Mouse (Mus musculus): ENCODE results near the gene Ivns1abp. TPM values are rescaled to one million over a fixed set of nuclear protein-coding genes. Genes with fewer than 3 reads are reported as not detected.
"Not testable (repeated sequence)": the region's sequence is repeated elsewhere in the genome, so short reads cannot be mapped to it uniquely, and the experiment has no call there.

Gene Ivns1abp
- total RNA-seq, 2 experiments from 2014 or later = 257 to 290 TPM

DNA sequence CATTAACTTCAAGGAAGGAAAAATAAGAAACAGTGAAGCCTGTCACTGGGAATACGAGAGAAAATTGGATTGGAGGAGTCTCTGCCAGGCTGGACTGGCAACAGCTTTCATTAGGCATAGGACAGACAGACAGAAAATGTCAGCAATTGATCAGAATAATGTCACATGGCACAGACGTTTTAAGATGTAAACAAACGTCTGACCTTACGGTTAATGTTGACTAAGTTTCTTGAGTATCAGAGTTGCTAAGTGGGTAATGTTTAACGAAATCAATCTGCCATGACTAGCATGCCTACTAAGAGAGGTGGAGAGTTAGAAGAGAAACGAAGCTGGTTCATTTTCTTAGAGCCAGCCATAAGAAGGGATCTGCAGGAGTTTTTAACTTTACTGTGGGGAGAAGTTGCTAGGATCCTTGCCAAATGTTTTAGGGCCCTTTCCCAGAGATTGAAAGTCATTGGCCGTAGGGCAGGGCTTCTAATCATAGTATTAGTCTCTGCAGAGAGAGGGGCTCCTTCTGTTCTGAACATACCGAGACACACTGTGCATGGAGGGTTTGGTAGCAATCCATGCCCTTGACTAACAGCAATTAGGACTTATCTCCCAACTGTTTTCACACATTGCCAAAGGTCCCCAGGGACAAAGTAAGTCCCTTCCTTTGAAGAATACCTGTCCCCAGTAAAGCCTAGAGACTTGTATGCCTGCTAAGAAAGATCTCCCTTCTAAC is 2.8 kb upstream of the Ivns1abp start:
- no peak for DNase-seq
- intact Hi-C loops (cut with DNase I) = no loop called here

DNA sequence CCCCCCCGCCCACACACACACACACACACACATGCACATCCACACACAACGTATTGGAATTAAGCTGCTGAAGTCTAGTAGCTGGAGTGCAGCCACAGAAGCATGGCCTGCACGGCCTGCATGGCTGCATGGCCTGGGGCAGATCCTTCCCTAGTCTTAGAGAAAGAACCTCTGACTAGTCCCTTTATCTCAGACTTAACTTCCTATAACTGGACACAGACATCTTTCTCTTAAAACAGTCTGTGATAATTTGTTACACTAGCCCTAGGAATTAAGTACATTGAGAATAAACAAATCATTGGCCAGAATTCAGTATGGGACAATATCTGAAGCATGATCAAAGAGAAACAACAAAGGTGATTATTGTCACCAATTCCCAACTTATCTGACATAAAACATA is 2.0 kb upstream of the Ivns1abp start:
- intact Hi-C loops (cut with DNase I) = no loop called here
- DNase-seq = no peak

- no peak for DNase-seq
- intact Hi-C loops (cut with DNase I) = no loop called here
Observed at GRCm38 (mm10) chr1:151342968-151343367, 1.3 kb upstream of the Ivns1abp start.

DNA sequence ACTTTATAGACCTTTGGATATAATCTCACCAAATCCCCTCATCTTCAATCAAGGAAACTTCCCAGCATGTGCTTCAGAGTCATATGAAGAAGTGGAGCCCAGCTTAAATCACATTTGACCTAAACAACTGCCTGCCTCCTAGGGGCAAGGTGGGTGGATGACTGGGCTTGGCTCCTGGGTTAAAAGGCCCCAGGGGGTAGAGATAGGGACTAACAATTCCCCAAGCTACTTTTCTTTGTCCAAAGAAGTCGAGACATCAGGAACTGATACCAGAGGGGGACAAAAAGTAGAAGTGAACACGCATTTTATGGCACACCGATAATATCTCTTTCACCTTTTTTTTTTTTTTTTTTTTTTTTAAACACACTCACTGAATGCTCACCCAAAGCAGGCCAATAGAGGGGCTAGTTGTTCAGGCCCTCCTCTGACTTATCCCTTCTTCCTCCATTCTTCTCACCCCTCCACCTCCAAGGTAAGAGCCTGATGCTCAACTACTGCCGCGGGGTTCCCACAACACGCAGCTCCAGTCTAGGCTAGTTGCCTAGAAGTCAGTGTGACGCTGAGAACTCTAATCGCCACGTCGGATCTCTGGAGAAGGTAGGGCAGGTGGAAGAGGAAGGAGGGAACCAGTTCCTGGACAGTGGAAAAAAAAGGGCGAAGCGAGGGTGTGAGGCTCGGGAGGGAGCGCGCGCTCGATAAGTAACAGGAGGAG is 550 bp upstream of the Ivns1abp start:
- intact Hi-C loops (cut with DNase I) = no loop called here
- DNase-seq = no peak

- intact Hi-C loops (cut with DNase I) = loop anchor here (5.0 kb wide), 1 partner anchor 308 kb away; no protein-coding TSS in a partner anchor
- DNase-seq = peak; percentile 98
Observed at GRCm38 (mm10) chr1:151345109-151345862, 1.0 kb downstream of the Ivns1abp start.

- intact Hi-C loops (cut with DNase I) = loop anchor here (2.0 to 5.0 kb wide), 2 partner anchors 265 to 309 kb away; no protein-coding TSS in a partner anchor
- no peak for DNase-seq
Observed at GRCm38 (mm10) chr1:151345863-151346195, 1.6 kb downstream of the Ivns1abp start.

GRCm38 (mm10) chr1:151346681-151347127 is 2.4 kb downstream of the Ivns1abp start:
- intact Hi-C loops (cut with DNase I) = loop anchor here (2.0 to 5.0 kb wide), 2 partner anchors 266 to 309 kb away; no protein-coding TSS in a partner anchor
- DNase-seq = no peak

GRCm38 (mm10) chr1:151348293-151348692 is 4.0 kb downstream of the Ivns1abp start:
- DNase-seq = not testable (repeated sequence)
- intact Hi-C loops (cut with DNase I) = loop anchor here (5.0 kb wide), 1 partner anchor 311 kb away; no protein-coding TSS in a partner anchor

GRCm38 (mm10) chr1:151352911-151353310 is 8.6 kb downstream of the Ivns1abp start:
- DNase-seq = peak; percentile 11
- intact Hi-C loops (cut with DNase I) = loop anchor here (10.0 kb wide), 1 partner anchor 928 kb away; no protein-coding TSS in a partner anchor

DNA sequence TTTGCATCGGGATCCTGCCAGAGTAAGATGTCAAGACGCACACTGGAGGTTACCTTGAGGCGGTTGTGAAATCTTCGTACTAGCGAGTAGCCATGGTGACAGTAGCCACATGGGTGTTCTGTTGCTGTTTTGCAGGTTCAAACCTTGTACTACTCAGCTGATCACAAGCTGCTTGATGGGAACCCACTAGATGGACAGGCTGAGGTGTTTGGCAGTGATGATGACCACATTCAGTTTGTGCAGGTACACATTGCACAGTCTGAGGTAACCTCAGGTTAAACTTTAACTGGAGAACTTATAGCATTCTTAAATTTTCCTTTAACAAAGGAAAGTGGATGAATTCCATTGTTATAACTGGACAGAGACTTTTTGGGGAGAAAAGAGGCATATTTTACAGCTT is 11.7 kb downstream of the Ivns1abp start:
- intact Hi-C loops (cut with DNase I) = loop anchor here (10.0 kb wide), 1 partner anchor 931 kb away; no protein-coding TSS in a partner anchor
- no peak for DNase-seq

- intact Hi-C loops (cut with DNase I) = loop anchor here (10.0 kb wide), 1 partner anchor 935 kb away; no protein-coding TSS in a partner anchor
Observed at GRCm38 (mm10) chr1:151359374-151359773, 15.1 kb downstream of the Ivns1abp start.

DNA sequence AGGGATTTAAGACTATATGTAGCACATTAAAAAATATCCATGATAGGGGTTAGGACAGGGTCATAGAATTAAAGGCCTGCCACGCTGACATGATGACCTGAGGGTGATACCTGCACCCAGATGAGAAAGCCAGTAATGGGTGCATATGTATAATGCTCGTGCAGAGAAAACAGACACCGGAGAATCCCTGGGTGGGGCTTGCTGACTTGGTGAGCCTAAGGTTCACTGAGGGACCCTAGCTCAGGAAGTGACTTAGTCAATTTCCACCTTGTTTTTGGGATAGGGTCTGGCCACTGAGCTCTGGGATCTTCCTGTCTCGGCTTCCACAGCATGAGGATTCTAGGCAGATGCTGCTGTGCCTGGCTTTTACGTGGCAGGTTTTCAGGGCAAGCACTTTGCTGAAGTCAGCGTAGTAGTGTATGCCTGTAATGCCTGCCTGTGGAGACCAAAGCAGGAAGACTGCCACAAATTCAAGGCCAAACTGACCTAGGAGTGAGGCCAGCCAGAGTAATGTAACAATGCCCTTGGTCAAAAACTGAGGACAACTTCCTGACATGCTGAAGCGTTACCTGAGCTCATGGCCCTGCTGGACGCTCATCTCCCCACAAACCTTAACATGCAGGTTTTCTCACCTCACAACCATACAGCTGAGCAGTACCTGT is 22.8 kb downstream of the Ivns1abp start:
- intact Hi-C loops (cut with DNase I) = no loop called here
- no peak for DNase-seq

More at GRCm38 (mm10) chr1:151359374-151359773, 15.1 kb downstream of the Ivns1abp start:
- DNase-seq = no peak

- intact Hi-C loops (cut with DNase I) = no loop called here
- DNase-seq = no peak
Observed at GRCm38 (mm10) chr1:151367721-151368324, 23.5 kb downstream of the Ivns1abp start.

GRCm38 (mm10) chr1:151368444-151368843 is 24.2 kb downstream of the Ivns1abp start:
- intact Hi-C loops (cut with DNase I) = no loop called here
- DNase-seq = no peak

GRCm38 (mm10) chr1:151370573-151370972 is 26.3 kb downstream of the Ivns1abp start:
- intact Hi-C loops (cut with DNase I) = no loop called here

DNA sequence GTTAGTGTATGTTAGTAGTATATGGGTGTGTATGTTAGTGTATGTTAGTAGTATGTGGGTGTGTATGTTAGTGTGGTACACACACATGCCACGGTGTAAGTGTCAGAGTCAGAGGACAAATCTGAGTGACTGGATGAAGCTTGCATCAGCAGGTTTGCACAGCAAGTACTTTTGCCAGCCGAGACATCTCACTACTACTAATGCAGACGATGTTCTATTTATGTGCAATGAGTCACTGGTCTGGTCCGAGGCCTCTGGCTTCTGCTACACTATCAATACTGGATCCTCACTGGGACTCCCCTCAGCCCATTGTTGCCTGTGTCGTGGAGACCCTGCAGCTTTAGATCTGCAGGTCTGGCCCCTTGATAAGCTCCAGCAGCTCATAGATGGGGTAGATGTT is 27.3 kb downstream of the Ivns1abp start:
- intact Hi-C loops (cut with DNase I) = no loop called here

More at GRCm38 (mm10) chr1:151370573-151370972, 26.3 kb downstream of the Ivns1abp start:
- no peak for DNase-seq

DNA sequence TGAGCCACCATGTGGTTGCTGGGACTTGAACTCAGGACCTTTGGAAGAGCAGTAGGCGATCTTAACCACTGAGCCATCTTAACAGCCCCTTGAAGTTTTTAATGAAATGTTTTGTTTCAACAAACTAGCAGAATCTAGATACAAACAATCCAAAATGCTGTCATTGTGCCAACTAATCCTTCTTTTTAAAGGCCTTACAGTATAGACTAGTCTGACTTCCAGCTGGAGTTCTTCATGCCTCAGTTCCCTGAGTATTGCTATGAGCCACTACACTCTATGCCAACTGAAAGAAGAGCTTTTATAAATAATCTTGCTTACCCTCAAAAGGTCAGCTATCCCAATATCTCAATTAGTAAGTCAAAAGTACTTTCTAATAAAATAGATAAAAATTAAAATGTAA is 28.5 kb downstream of the Ivns1abp start:
- DNase-seq = no peak
- intact Hi-C loops (cut with DNase I) = no loop called here

More for the DNA sequence above, 27.3 kb downstream of the Ivns1abp start:
- no peak for DNase-seq

DNA sequence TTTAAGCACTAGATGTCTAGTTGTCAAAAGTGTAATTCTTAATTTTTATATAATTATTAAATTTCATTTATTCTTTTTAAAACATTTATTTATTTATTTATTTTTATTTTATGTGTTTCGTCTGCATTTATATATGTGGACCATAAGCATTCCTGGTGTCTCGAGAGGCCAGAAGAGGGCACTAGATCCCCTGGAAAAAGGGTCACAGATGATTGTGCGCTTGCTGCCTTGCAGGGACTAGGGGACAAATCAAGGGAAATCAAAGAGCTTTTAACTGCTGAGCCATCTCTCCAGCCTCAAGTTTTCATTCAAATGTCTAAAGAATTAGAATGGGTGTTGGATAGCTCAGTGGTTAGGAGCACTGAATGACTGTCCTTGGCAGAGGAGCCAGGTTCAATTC is 33.1 kb downstream of the Ivns1abp start:
- intact Hi-C loops (cut with DNase I) = no loop called here
- DNase-seq = no peak

GRCm38 (mm10) chr1:151390029-151390428 is 45.8 kb downstream of the Ivns1abp start:
- peak; percentile 5 for DNase-seq
- intact Hi-C loops (cut with DNase I) = no loop called here

DNA sequence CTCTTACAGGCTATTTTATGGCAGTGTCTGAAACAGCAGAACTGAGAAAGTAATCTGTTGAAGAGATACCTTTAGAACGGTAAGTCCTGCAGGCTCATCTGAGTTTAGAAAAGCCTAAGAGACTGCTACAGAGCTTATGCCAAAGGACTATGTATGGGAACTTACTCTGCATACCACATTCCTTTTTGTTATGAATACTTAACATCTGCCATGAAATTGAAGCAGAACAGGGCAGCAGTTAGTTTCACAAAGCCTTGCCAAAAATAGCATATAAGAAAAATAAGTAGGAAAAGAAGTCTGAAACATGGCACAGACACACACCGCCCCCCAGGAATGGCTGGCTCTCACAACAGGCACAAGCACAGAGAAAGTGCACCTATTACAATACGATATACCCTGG is 65.5 kb downstream of the Ivns1abp start:
- intact Hi-C loops (cut with DNase I) = no loop called here
- DNase-seq = no peak
